Mouse (Mus musculus) stomach, embryonic 15.5 days (tissue): ENCODE data around the gene Atg16l2. TPM values are rescaled to one million over a fixed set of nuclear protein-coding genes. Genes with fewer than 3 reads are reported as not detected.

Experiments
- ATAC-seq: fragments of 200-750 bp; cut with Nextera tagmentation; 2 replicates; pipeline ENCODE4 v1.8.0; 2017; ENCODE audit warnings: low read depth, moderate number of reproducible peaks, moderate TSS enrichment; ENCODE audit not compliant: insufficient read depth, low FRiP score
- H3K27ac ChIP-seq: fragments of 300-500 bp; sonication (generic); 2 replicates; pipeline ENCODE4 v1.5.1; 2015; ENCODE audit warnings: mild to moderate bottlenecking, inconsistent platforms
- H3K27me3 ChIP-seq: fragments of 300-500 bp; sonication (generic); replicated peaks from 2 replicates; pipeline ENCODE4 v1.6.1; 2015; ENCODE audit warnings: inconsistent platforms
- H3K36me3 ChIP-seq: fragments of 300-500 bp; sonication (generic); 2 replicates; pipeline ENCODE4 v1.6.1; 2015; ENCODE audit warnings: inconsistent platforms
- H3K4me1 ChIP-seq: fragments of 300-500 bp; sonication (generic); 2 replicates; pipeline ENCODE4 v1.6.1; 2015; ENCODE audit warnings: inconsistent platforms
- H3K4me2 ChIP-seq: fragments of 300-500 bp; sonication (generic); 2 replicates; pipeline ENCODE4 v1.6.1; 2015; ENCODE audit warnings: mild to moderate bottlenecking, inconsistent platforms
- H3K4me3 ChIP-seq: fragments of 300-500 bp; sonication (generic); replicated peaks from 2 replicates; pipeline ENCODE4 v1.5.1; 2015; ENCODE audit warnings: inconsistent platforms
- H3K9ac ChIP-seq: fragments of 300-500 bp; sonication (generic); 2 replicates; pipeline ENCODE4 v1.6.1; 2015; ENCODE audit warnings: inconsistent platforms
- H3K9me3 ChIP-seq: fragments of 300-500 bp; sonication (generic); 2 replicates; pipeline ENCODE4 v1.6.1; 2016; ENCODE audit warnings: inconsistent platforms
- WGBS: fragments of 180-500 bp; shearing (Covaris S2); methylation state at CpG from one replicate; pipeline ENCODE4 v1.1.7; 2015; 5-methylcytosine and 5-hydroxymethylcytosine counted together
- polyA plus RNA-seq: library from polyadenylated mRNA; unstranded; fragments of >200 nt; fragmentation: Nextera tagmentation; extraction: Ambion mirVana; gene quantifications from 2 replicates; pipeline ENCODE4 v1.2.1, GENCODE M21; 2015

Gene Atg16l2
- polyA plus RNA-seq, 1 experiment from 2014 or later: 16.2 TPM

- no peaks in the 10 kb centered on the region for H3K9me3 ChIP-seq
- H3K4me3 ChIP-seq: no peak overlapping the region
- no peaks in the 10 kb centered on the region for H3K4me1 ChIP-seq
- no peak for ATAC-seq
- no peak overlapping the region for H3K27ac ChIP-seq
- H3K36me3 ChIP-seq: peaks cover 15% of the 10 kb centered on the region
- H3K9ac ChIP-seq: no peak overlapping the region
- H3K4me2 ChIP-seq: no peak overlapping the region
- H3K27me3 ChIP-seq: no peaks in the 10 kb centered on the region
Observed at GRCm38 (mm10) chr7:101258482-101258881, 43.6 kb downstream of the Atg16l2 start.

- H3K9ac ChIP-seq: no peak overlapping the region
- WGBS: 65% methylated on average over 2 of the region's 2 CpGs
- ATAC-seq: no peak
- peaks cover 11% of the 10 kb centered on the region for H3K36me3 ChIP-seq
- H3K9me3 ChIP-seq: no peaks in the 10 kb centered on the region
- no peak overlapping the region for H3K4me2 ChIP-seq
- no peaks in the 10 kb centered on the region for H3K27me3 ChIP-seq
- no peak overlapping the region for H3K4me3 ChIP-seq
- no peak overlapping the region for H3K27ac ChIP-seq
- H3K4me1 ChIP-seq: no peaks in the 10 kb centered on the region
Observed at GRCm38 (mm10) chr7:101253071-101253470, 49.0 kb downstream of the Atg16l2 start.

- Histone ChIP-seq H3K4me3 (no peak overlapping the region), H3K4me1 (no peaks in the 10 kb centered on the region), H3K4me2 (no peak overlapping the region), H3K27ac (no peak overlapping the region), H3K9ac (no peak overlapping the region), H3K27me3 (no peaks in the 10 kb centered on the region), H3K9me3 (no peaks in the 10 kb centered on the region), H3K36me3 (peaks cover 11% of the 10 kb centered on the region)
- ATAC-seq: no peak
- WGBS: 63% methylated on average over 2 of the region's 2 CpGs
Observed at GRCm38 (mm10) chr7:101249173-101249572, 52.9 kb downstream of the Atg16l2 start.

- Histone ChIP-seq H3K9ac (no peak overlapping the region), H3K4me1 (no peaks in the 10 kb centered on the region), H3K27ac (no peak overlapping the region), H3K4me2 (no peak overlapping the region), H3K9me3 (no peaks in the 10 kb centered on the region), H3K27me3 (no peaks in the 10 kb centered on the region), H3K4me3 (no peak overlapping the region), H3K36me3 (peaks cover 11% of the 10 kb centered on the region)
- ATAC-seq: no peak
- 75% methylated on average over 4 of the region's 4 CpGs for WGBS
Observed at GRCm38 (mm10) chr7:101248760-101249159, 53.3 kb downstream of the Atg16l2 start.

DNA sequence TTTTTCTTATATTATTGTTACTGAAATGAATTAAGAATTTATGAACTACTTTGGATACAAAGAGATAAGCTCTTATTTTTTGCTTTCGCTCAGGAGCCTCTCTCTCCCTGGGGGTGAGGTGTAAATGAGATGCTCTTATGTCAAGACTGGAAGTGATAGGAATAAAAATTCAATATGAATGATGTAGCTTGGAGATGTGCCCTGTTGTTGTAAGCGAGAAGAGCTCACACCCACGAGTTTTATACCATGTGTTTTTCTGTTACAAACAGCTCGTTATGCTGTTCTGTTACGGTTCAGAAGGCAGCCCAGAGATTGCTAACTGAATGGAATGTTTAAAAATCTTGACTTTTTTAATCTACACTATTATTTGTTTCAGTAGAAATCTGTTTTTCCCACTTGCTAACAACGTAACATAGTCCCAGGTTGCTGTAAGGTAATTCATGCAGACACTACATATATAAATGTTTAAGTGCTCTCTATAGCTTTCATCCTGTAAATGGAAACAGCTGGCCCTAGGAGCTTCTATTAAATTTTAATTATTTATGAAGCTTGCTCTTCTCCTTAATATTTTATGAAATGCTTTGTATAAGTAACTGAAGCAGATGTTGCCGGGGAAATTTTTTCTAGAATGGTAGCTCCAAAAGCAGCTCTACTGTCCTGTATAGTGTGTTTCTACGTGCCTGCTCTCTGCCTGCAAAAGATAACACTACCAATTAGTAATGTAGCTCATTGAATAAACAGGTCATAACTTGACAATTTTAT, 65.2 kb downstream of the Atg16l2 start:
- no peak overlapping the region for H3K4me3 ChIP-seq
- no peak overlapping the region for H3K9ac ChIP-seq
- no peaks in the 10 kb centered on the region for H3K4me1 ChIP-seq
- H3K27me3 ChIP-seq: no peaks in the 10 kb centered on the region
- ATAC-seq: no peak
- WGBS: 81% methylated on average over 8 of the region's 8 CpGs
- H3K4me2 ChIP-seq: no peak overlapping the region
- no peaks in the 10 kb centered on the region for H3K9me3 ChIP-seq
- no peak overlapping the region for H3K27ac ChIP-seq
- H3K36me3 ChIP-seq: 0 out of 2 replicates have a peak, but pooled peaks cover 3% of the 10 kb centered on the region

- H3K4me2 ChIP-seq: no peak overlapping the region
- no peaks in the 10 kb centered on the region for H3K4me1 ChIP-seq
- no peak for ATAC-seq
- no peak overlapping the region for H3K4me3 ChIP-seq
- no peaks in the 10 kb centered on the region for H3K36me3 ChIP-seq
- H3K9me3 ChIP-seq: no peaks in the 10 kb centered on the region
- 78% methylated on average over 3 of the region's 3 CpGs for WGBS
- no peaks in the 10 kb centered on the region for H3K27me3 ChIP-seq
- no peak overlapping the region for H3K27ac ChIP-seq
- no peak overlapping the region for H3K9ac ChIP-seq
Observed at GRCm38 (mm10) chr7:101232716-101233115, 69.3 kb downstream of the Atg16l2 start.

DNA sequence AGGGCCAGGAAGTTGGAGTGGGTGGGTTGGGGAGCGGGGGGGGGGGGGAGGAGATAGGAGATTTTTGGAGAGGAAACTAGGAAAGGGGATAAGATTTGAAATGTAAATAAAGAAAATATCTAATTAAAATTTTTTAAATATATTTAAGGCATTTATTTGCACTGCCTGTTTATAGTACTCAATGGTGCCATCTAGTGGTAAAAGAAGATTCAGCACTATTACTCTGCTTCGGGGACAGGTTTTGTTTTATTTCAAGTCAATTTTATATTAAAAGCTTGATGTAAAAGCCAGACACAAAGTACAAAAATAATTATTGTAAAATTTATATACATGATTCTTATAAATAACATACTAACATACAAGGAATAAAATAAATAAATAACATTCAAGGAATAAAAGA, 70.6 kb downstream of the Atg16l2 start:
- Histone ChIP-seq H3K9me3 (no peaks in the 10 kb centered on the region), H3K36me3 (no peaks in the 10 kb centered on the region), H3K4me3 (no peak overlapping the region), H3K27me3 (no peaks in the 10 kb centered on the region), H3K4me2 (no peak overlapping the region), H3K9ac (no peak overlapping the region), H3K27ac (no peak overlapping the region), H3K4me1 (no peaks in the 10 kb centered on the region)
- WGBS: 37% methylated on average over 2 of the region's 2 CpGs
- no peak for ATAC-seq

DNA sequence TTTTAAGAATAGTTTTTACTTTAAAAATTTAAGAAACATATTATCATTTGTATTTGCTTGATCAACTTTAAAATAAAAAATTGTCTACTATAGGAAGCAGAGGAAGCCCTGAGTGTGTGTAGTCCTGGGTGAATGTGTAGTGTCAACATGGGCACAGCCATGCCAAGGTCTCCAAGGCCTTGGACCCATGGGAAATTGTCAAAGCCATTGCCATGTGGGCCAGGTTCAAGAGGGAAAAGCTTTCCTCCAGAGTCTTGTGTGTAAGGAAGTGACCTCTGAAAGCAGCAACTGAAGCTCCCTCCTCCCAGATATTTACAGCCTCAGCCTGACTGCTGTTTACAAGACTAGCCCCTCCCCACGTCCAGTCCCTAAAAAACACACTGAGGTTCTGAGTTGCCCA, 72.7 kb downstream of the Atg16l2 start:
- no peak overlapping the region for H3K4me2 ChIP-seq
- WGBS: 61% methylated on average over 1 of the region's 1 CpGs

GRCm38 (mm10) chr7:101223501-101223900, 78.5 kb downstream of the Atg16l2 start:
- 86% methylated on average over 2 of the region's 2 CpGs for WGBS
- no peaks in the 10 kb centered on the region for H3K27me3 ChIP-seq
- no peak overlapping the region for H3K4me2 ChIP-seq
- H3K4me1 ChIP-seq: no peaks in the 10 kb centered on the region
- H3K27ac ChIP-seq: no peak overlapping the region
- H3K4me3 ChIP-seq: no peak overlapping the region
- no peaks in the 10 kb centered on the region for H3K9me3 ChIP-seq
- H3K9ac ChIP-seq: no peak overlapping the region
- no peak for ATAC-seq
- H3K36me3 ChIP-seq: no peaks in the 10 kb centered on the region

More for the DNA sequence above, 72.7 kb downstream of the Atg16l2 start:
- Histone ChIP-seq H3K36me3 (no peaks in the 10 kb centered on the region), H3K4me3 (no peak overlapping the region), H3K9me3 (no peaks in the 10 kb centered on the region), H3K9ac (no peak overlapping the region), H3K4me1 (no peaks in the 10 kb centered on the region), H3K27ac (no peak overlapping the region), H3K27me3 (no peaks in the 10 kb centered on the region)
- no peak for ATAC-seq

GRCm38 (mm10) chr7:101216724-101217123, 85.3 kb downstream of the Atg16l2 start:
- Histone ChIP-seq H3K9ac (no peak overlapping the region), H3K4me1 (no peaks in the 10 kb centered on the region), H3K4me2 (no peak overlapping the region), H3K27me3 (no peaks in the 10 kb centered on the region), H3K36me3 (no peaks in the 10 kb centered on the region), H3K27ac (no peak overlapping the region), H3K9me3 (no peaks in the 10 kb centered on the region), H3K4me3 (no peak overlapping the region)
- ATAC-seq: no peak
- WGBS: 69% methylated on average over 2 of the region's 2 CpGs

- no peak overlapping the region for H3K9ac ChIP-seq
- H3K27ac ChIP-seq: no peak overlapping the region
- H3K4me1 ChIP-seq: no peaks in the 10 kb centered on the region
- no peaks in the 10 kb centered on the region for H3K36me3 ChIP-seq
- no peak overlapping the region for H3K4me2 ChIP-seq
- no peaks in the 10 kb centered on the region for H3K27me3 ChIP-seq
- 47% methylated on average over 3 of the region's 3 CpGs for WGBS
- no peaks in the 10 kb centered on the region for H3K9me3 ChIP-seq
- no peak overlapping the region for H3K4me3 ChIP-seq
- ATAC-seq: no peak; the same call in 1 of the 2 replicates
Observed at GRCm38 (mm10) chr7:101213515-101214263, 88.4 kb downstream of the Atg16l2 start.
